Mouse (Mus musculus): ENCODE measurements around the gene Tnni3.

- TF ChIP-seq POLR2A (IDR thresholded peaks at IDR 0.05; ENCODE audit: low read depth, low read length) (no peak), CTCF (IDR thresholded peaks at IDR 0.05; ENCODE audit: borderline replicate concordance, insufficient read depth, low read length) (no peak)
Measured at GRCm38 (mm10) chr7:4532005-4532729, 8.1 kb upstream of the Tnni3 start, which contains the start of gene Dnaaf3.
